Mouse (Mus musculus) central nervous system, embryonic 11.5 days (tissue): Measurements from ENCODE around the gene Pi4k2a. TPM values are rescaled to one million over a fixed set of nuclear protein-coding genes. Genes with fewer than 3 reads are reported as not detected.

Source experiments
- polyA plus RNA-seq: library from polyadenylated mRNA; depleted of rRNA; stranded (reverse); fragments of >200 nt; gene quantifications from 2 replicates; pipeline ENCODE4 v1.2.3, GENCODE M21; 2012; rRNA removed

Gene Pi4k2a
- 36.2 and 37.6 TPM in 2 replicates for polyA plus RNA-seq

DNA sequence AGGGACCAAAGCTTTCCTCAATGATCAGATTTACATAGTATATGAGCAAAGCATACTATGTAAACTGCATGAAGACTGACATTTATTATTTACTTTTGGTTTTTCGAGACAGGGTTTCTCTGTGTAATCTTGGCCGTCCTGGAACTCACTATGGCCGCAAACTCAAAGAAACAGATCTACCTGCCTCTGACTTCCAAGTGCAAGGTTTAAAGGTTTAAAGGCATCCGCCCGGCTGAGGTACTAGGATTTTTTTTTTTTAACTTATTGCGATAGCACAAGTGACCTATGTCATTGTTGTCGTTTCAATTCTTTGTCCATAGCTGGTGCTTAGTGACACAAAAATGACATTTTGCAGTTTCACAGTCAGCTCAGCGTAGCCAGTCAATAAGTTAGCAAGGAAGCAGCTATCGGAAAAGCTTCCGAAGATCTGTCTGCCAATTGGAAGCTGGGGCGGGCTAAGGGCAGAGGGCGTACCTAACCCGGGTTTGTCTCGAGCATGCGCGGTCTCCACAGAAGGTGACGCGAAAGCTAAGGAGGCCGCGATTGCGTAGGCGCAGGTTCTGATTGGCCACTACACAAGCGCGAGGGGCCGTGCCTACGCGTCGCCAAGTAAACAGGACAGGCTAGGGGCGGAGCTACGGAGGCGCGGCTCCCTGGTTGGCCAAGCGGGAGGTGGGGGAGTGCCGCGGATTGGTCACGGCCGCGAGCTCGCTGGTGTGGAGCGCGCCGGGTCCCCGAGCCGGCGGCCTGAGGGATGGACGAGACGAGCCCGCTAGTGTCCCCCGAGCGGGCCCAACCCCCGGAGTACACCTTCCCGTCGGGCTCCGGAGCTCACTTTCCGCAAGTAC is at the start of gene Pi4k2a:
TSS of gene Pi4k2a (plus strand) at position 723 of the 848 bp plus-strand sequence.

DNA sequence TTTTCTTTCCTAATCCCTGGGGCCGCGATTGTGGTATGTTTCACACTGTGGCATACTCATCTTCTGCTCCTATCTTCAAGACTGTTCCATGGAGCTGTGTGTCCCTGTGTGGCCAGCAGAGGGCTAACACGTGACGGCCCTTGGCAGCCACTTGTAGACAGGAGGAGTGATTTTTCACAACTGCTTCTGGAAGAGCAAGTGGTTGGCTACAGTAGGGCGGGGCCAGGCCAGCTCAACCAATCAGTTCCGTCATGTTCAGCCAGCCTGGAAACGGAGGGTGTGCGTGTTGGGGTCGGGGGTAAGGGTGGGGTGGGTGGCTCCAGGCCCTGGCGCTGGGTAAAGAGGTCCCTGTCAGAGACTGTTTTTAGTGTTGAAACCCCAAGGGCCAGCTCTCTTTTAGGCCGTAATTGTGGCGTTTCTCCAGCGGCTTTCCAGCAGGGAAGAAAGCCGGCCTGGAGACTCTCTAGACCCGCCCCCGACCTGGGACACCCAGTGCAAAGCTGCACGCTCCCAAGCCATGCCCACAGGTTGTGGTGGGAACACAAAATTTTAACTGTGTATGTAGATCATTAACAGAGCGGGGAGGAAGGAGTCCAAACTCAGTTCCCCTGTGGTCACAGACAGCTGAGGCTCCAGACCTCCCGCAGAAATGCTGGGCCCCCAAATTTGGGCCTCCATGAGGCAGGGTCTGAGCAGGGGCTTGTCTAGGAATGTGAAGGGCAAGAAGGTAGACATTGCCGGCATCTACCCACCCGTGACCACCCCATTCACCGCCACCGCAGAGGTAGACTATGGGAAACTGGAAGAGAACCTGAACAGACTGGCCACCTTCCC is 44.8 kb upstream of the Pi4k2a start, which contains the start of gene Hoga1:
TSS of gene Hoga1 (plus strand) at position 342 of the 834 bp plus-strand sequence.

DNA sequence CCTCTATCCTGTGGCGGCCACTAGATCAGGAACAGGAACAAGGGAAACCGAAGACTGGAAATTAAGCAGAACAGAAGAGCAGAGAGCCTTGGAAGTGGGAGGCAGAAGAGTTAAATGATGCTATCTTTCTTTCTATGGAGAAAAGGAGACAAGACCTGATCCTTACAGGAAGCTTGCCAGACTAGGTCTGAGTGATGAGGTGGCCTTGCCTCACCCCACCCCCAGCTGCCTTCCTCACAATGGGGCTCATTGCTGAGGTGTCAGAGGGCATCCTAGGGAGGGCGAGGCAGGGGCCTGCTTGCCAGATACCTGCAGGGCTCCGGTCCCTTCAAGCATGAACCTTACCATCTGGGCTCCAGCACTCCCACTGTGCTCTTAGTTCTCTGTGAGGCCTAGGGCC is 38.3 kb upstream of the Pi4k2a start, which contains the start of gene 4933411K16Rik:
TSS of gene 4933411K16Rik (plus strand) at position 301 of the 400 bp plus-strand sequence.

DNA sequence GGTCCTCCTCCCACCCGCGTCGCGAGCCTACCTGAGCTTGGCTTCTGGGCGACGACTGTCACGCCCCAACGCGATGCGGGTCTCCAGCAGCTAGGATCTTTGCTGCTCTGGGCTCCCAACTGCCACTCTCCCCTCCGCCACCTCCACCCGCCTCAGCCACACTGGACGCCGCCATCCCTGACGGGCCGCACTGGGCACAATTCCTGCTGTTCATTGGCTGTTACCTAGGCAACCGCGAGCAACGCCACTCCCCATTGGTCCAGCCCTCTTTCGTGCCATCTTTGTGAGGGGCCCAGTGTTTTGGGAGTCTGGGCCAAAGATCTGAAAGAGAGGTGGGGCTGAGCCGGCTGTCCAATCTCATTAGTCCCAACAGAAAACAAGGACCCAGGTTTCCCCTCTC is 4.1 kb upstream of the Pi4k2a start, which contains the start of gene Morn4:
TSS of gene Morn4 (minus strand) at position 192 of the 400 bp plus-strand sequence.

DNA sequence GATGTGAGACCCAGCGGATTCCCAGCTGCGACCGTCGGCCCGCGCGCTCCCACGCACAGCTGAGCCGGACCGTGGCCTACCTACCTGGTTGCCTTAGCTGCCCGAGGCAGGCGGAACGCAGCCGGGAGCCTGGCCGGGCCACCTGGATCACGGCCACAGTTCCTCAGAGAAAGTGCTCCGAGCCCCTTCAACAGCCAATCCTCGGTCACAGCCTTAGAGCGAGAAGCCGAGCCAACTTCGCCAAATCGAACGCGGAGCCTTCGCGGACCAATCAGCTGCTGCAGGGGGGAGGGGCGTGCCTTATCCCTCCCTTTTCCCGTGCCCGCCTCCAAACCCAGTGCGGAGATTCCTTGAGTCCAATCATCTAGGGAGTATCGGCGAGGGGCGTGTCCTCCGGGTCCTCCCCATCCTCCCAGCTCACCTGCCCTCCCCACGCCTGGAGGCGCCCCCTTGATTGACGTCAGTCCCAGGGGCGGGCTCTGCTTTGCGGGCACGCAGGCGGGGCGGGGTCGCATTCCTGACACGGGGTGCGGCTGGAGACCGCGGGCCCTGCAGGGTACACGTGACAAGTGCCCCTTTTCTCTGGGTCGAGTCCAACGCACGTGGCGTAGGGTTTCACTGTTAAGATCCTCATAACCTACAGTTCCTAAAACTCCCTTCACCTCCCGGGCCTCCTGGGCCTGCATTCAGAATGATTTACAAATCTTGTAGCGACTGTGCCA is 38.7 kb downstream of the Pi4k2a start, which contains the start of gene Avpi1:
TSS of gene Avpi1 (minus strand) at position 273 of the 722 bp plus-strand sequence.

DNA sequence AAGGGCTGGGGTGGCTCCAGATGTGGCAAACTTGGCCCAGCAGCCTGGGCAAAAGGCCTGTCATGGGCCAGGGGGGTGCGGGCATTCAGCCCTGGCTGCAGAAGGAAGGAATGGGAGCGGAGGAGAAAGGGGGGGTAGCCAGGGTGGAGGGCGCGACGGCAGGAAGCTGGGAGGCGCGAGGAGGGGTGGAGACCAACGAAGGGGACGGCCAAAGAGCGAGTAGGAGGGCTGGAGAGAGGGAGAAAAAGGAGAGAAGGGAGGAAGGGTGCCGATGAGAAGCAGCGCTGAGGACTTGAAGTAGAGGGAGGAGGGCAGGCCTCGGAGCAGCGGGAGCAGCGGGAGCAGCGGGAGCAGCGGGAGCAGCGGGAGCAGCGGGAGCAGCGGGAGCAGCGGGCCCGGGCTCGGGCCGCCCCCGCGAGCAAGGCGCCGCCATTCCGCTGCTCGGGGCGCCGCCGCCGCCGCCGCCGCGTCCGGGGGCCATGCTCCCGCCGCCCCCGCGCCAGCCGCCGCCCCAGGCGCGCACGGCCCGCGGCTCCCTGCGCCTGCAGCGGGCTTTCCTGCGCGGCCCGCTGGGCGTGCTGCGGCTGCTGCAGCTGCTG is 57.0 kb downstream of the Pi4k2a start, which contains the start of gene Marveld1:
TSS of gene Marveld1 (plus strand) at position 231 of the 599 bp plus-strand sequence.

DNA sequence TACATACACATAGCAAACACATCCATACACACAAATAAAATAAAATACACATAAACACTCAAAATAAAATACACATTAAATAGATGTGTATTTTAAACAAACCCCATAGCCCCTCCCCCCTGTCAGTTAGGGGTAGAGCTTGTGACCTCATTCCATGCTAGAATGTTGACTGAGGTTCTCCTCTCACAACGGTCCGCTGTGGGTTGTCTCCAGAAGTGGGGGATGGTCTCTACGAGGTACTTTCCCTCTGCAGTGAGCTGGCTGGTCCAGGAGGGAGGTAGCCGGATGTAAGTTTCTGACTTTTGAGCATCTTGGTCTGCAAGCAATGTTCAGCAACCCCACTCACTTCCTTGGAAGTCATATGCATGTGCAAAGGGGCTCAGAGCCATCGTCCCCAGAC is 73.5 kb downstream of the Pi4k2a start, which contains the start of gene Zfyve27:
TSS of gene Zfyve27 (plus strand) at position 188 of the 400 bp plus-strand sequence.

Other genes with a start within 250 kb of the Pi4k2a start
- 8.5 and 19.1 TPM in 2 replicates for gene Frat2, start 242.3 kb upstream of the Pi4k2a start, polyA plus RNA-seq
- 15.6 and 20.9 TPM in 2 replicates for gene Rrp12, start 194.3 kb upstream of the Pi4k2a start, polyA plus RNA-seq
- 479 and 499 TPM in 2 replicates for gene Pgam1, start 178.5 kb upstream of the Pi4k2a start, polyA plus RNA-seq
- 42.9 and 47.1 TPM in 2 replicates for gene Exosc1, start 157.0 kb upstream of the Pi4k2a start, polyA plus RNA-seq
- 66.0 and 88.5 TPM in 2 replicates for gene Zdhhc16, start 157.0 kb upstream of the Pi4k2a start, polyA plus RNA-seq
- 50.6 and 72.5 TPM in 2 replicates for gene Mms19, start 109.3 kb upstream of the Pi4k2a start, polyA plus RNA-seq
- 11.9 and 16.2 TPM in 2 replicates for gene Ubtd1, start 108.7 kb upstream of the Pi4k2a start, polyA plus RNA-seq
- 0.08 and 0.11 TPM in 2 replicates for gene Ankrd2, start 54.5 kb upstream of the Pi4k2a start, polyA plus RNA-seq
- gene Hoga1, start 44.9 kb upstream of the Pi4k2a start, polyA plus RNA-seq = 1.8 and 2.8 TPM in 2 replicates
- 0.50 and 0.51 TPM in 2 replicates for gene 4933411K16Rik, start 38.2 kb upstream of the Pi4k2a start, polyA plus RNA-seq
- 48.5 and 49.9 TPM in 2 replicates for gene Morn4, start 4.1 kb upstream of the Pi4k2a start, polyA plus RNA-seq
- gene Avpi1, start 38.6 kb downstream of the Pi4k2a start, polyA plus RNA-seq = 4.8 and 8.6 TPM in 2 replicates
- gene Marveld1, start 56.9 kb downstream of the Pi4k2a start, polyA plus RNA-seq = 16.4 and 35.8 TPM in 2 replicates
- 60.0 and 62.2 TPM in 2 replicates for gene Zfyve27, start 73.5 kb downstream of the Pi4k2a start, polyA plus RNA-seq
- 0.58 and 2.3 TPM in 2 replicates for gene Sfrp5, start 111.8 kb downstream of the Pi4k2a start, polyA plus RNA-seq
- gene Golga7b, start 157.1 kb downstream of the Pi4k2a start, polyA plus RNA-seq = 3.2 and 3.3 TPM in 2 replicates